Mouse (Mus musculus) embryonic facial prominence, embryonic 15.5 days (tissue): ENCODE data around the gene Myh7b. TPM values are rescaled to one million over a fixed set of nuclear protein-coding genes. Genes with fewer than 3 reads are reported as not detected.

Experiments
- ATAC-seq: fragments of 200-750 bp; cut with Nextera tagmentation; 2 replicates; pipeline ENCODE4 v1.8.0; 2017; ENCODE audit warnings: low read depth, moderate TSS enrichment; ENCODE audit not compliant: insufficient number of reproducible peaks, low FRiP score, low TSS enrichment
- H3K27ac ChIP-seq: fragments of 300-500 bp; sonication (generic); replicated peaks from 2 replicates; pipeline ENCODE4 v1.5.1; 2015; ENCODE audit warnings: mild to moderate bottlenecking, inconsistent platforms
- H3K27me3 ChIP-seq: fragments of 300-500 bp; sonication (generic); 2 replicates; pipeline ENCODE4 v1.6.1; 2015; ENCODE audit warnings: inconsistent platforms
- H3K36me3 ChIP-seq: fragments of 300-500 bp; sonication (generic); 2 replicates; pipeline ENCODE4 v1.6.1; 2015; ENCODE audit warnings: mild to moderate bottlenecking, inconsistent platforms
- H3K4me1 ChIP-seq: fragments of 300-500 bp; sonication (generic); 2 replicates; pipeline ENCODE4 v1.6.1; 2015; ENCODE audit warnings: inconsistent platforms
- H3K4me2 ChIP-seq: fragments of 300-500 bp; sonication (generic); replicated peaks from 2 replicates; pipeline ENCODE4 v1.6.1; 2015; ENCODE audit warnings: mild to moderate bottlenecking, inconsistent platforms
- H3K4me3 ChIP-seq: fragments of 300-500 bp; sonication (generic); replicated peaks from 2 replicates; pipeline ENCODE4 v1.5.1; 2015; ENCODE audit warnings: mild to moderate bottlenecking, inconsistent platforms
- H3K9ac ChIP-seq: fragments of 300-500 bp; sonication (generic); 2 replicates; pipeline ENCODE4 v1.6.1; 2015; ENCODE audit warnings: inconsistent platforms
- H3K9me3 ChIP-seq: fragments of 300-500 bp; sonication (generic); replicated peaks from 2 replicates; pipeline ENCODE4 v1.6.1; 2016; ENCODE audit warnings: inconsistent platforms
- WGBS: fragments of 180-500 bp; shearing (Covaris S2); methylation state at CpG from one replicate; pipeline ENCODE4 v1.1.7; 2015; 5-methylcytosine and 5-hydroxymethylcytosine counted together
- polyA plus RNA-seq: library from polyadenylated mRNA; unstranded; fragments of >200 nt; fragmentation: Nextera tagmentation; extraction: Ambion mirVana; gene quantifications from 2 replicates; pipeline ENCODE4 v1.2.1, GENCODE M21; 2015

Myh7b gene
- polyA plus RNA-seq: 1.7 and 2.2 TPM in 2 replicates

- no peak within 1 kb of the TSS for H3K9ac ChIP-seq
- H3K36me3 ChIP-seq: no peaks in the 10 kb centered on the region
- H3K27ac ChIP-seq: no peak within 1 kb of the TSS
- H3K4me3 ChIP-seq: no peak within 1 kb of the TSS
- H3K4me2 ChIP-seq: no peak within 1 kb of the TSS
- ATAC-seq: no peak
- peaks cover 12% of the 10 kb centered on the region for H3K4me1 ChIP-seq
- 39% methylated on average over 4 of the region's 4 CpGs for WGBS
- H3K27me3 ChIP-seq: peaks cover 8% of the 10 kb centered on the region; the same call in 1 of the 2 replicates
- H3K9me3 ChIP-seq: no peaks in the 10 kb centered on the region
Measured at GRCm38 (mm10) chr2:155610978-155611377, at the start of gene Myh7b. Myh7b (plus strand) TSS chr2:155611212.

GRCm38 (mm10) chr2:155562209-155562608, 48.8 kb upstream of the Myh7b start:
- Histone ChIP-seq H3K9ac (no peak overlapping the region), H3K4me3 (no peak overlapping the region), H3K36me3 (peaks cover 10% of the 10 kb centered on the region), H3K4me1 (no peaks in the 10 kb centered on the region), H3K27ac (no peak overlapping the region), H3K4me2 (no peak overlapping the region), H3K9me3 (no peaks in the 10 kb centered on the region), H3K27me3 (no peaks in the 10 kb centered on the region)
- ATAC-seq: no peak
- WGBS: 57% methylated on average over 1 of the region's 1 CpGs

- WGBS: 84% methylated on average over 4 of the region's 4 CpGs
- H3K27me3 ChIP-seq: no peaks in the 10 kb centered on the region
- peaks cover 15% of the 10 kb centered on the region for H3K36me3 ChIP-seq
- H3K27ac ChIP-seq: no peak overlapping the region
- no peak overlapping the region for H3K9ac ChIP-seq
- no peaks in the 10 kb centered on the region for H3K9me3 ChIP-seq
- H3K4me2 ChIP-seq: no peak overlapping the region
- ATAC-seq: no peak
- no peaks in the 10 kb centered on the region for H3K4me1 ChIP-seq
- no peak overlapping the region for H3K4me3 ChIP-seq
Measured at GRCm38 (mm10) chr2:155562934-155563333, 48.1 kb upstream of the Myh7b start.

GRCm38 (mm10) chr2:155567751-155568150, 43.3 kb upstream of the Myh7b start:
- 79% methylated on average over 5 of the region's 5 CpGs for WGBS
- no peak for ATAC-seq
- H3K4me3 ChIP-seq: no peak overlapping the region

GRCm38 (mm10) chr2:155569223-155569807, 41.7 kb upstream of the Myh7b start:
- H3K9me3 ChIP-seq: no peaks in the 10 kb centered on the region
- no peak overlapping the region for H3K4me2 ChIP-seq
- no peak overlapping the region for H3K4me3 ChIP-seq
- WGBS: 37% methylated on average over 3 of the region's 3 CpGs
- H3K27ac ChIP-seq: no peak overlapping the region
- H3K27me3 ChIP-seq: no peaks in the 10 kb centered on the region
- peaks cover 18% of the 10 kb centered on the region; the same call in 1 of the 2 replicates for H3K36me3 ChIP-seq
- H3K4me1 ChIP-seq: no peaks in the 10 kb centered on the region
- H3K9ac ChIP-seq: no peak overlapping the region
- ATAC-seq: no peak

More at GRCm38 (mm10) chr2:155567751-155568150, 43.3 kb upstream of the Myh7b start:
- H3K27ac ChIP-seq: no peak overlapping the region
- no peaks in the 10 kb centered on the region for H3K4me1 ChIP-seq
- H3K9me3 ChIP-seq: no peaks in the 10 kb centered on the region
- H3K9ac ChIP-seq: no peak overlapping the region
- H3K36me3 ChIP-seq: peaks cover 18% of the 10 kb centered on the region; the same call in 1 of the 2 replicates
- H3K27me3 ChIP-seq: no peaks in the 10 kb centered on the region
- no peak overlapping the region for H3K4me2 ChIP-seq

GRCm38 (mm10) chr2:155573001-155573400, 38.0 kb upstream of the Myh7b start:
- no peak overlapping the region for H3K4me3 ChIP-seq
- H3K36me3 ChIP-seq: 0 out of 2 replicates have a peak, but pooled peaks cover 16% of the 10 kb centered on the region
- no peaks in the 10 kb centered on the region for H3K4me1 ChIP-seq
- no peak overlapping the region for H3K9ac ChIP-seq
- no peaks in the 10 kb centered on the region for H3K27me3 ChIP-seq
- H3K4me2 ChIP-seq: no peak overlapping the region
- WGBS: 85% methylated on average over 9 of the region's 9 CpGs
- H3K9me3 ChIP-seq: no peaks in the 10 kb centered on the region
- no peak overlapping the region for H3K27ac ChIP-seq
- ATAC-seq: no peak

- Histone ChIP-seq H3K36me3 (0 out of 2 replicates have a peak, but pooled peaks cover 16% of the 10 kb centered on the region), H3K27ac (no peak overlapping the region), H3K9ac (no peak overlapping the region), H3K4me2 (no peak overlapping the region), H3K27me3 (no peaks in the 10 kb centered on the region), H3K9me3 (no peaks in the 10 kb centered on the region), H3K4me1 (no peaks in the 10 kb centered on the region), H3K4me3 (no peak overlapping the region)
- ATAC-seq: no peak
- WGBS: 93% methylated on average over 7 of the region's 7 CpGs
Measured at GRCm38 (mm10) chr2:155573996-155574395, 37.0 kb upstream of the Myh7b start.

- Histone ChIP-seq H3K27me3 (no peaks in the 10 kb centered on the region), H3K36me3 (0 out of 2 replicates have a peak, but pooled peaks cover 16% of the 10 kb centered on the region), H3K4me3 (no peak overlapping the region), H3K4me2 (no peak overlapping the region), H3K9ac (no peak overlapping the region), H3K4me1 (no peaks in the 10 kb centered on the region), H3K9me3 (no peaks in the 10 kb centered on the region), H3K27ac (no peak overlapping the region)
- ATAC-seq: no peak
- 83% methylated on average over 4 of the region's 4 CpGs for WGBS
Measured at GRCm38 (mm10) chr2:155574700-155575099, 36.3 kb upstream of the Myh7b start.

GRCm38 (mm10) chr2:155576656-155577055, 34.4 kb upstream of the Myh7b start:
- H3K4me3 ChIP-seq: no peak overlapping the region
- no peaks in the 10 kb centered on the region for H3K4me1 ChIP-seq
- no peak for ATAC-seq
- H3K27ac ChIP-seq: no peak overlapping the region
- H3K27me3 ChIP-seq: no peaks in the 10 kb centered on the region
- H3K9me3 ChIP-seq: no peaks in the 10 kb centered on the region
- no peak overlapping the region for H3K9ac ChIP-seq
- H3K4me2 ChIP-seq: no peak overlapping the region
- H3K36me3 ChIP-seq: 0 out of 2 replicates have a peak, but pooled peaks cover 16% of the 10 kb centered on the region
- 57% methylated on average over 9 of the region's 9 CpGs for WGBS

GRCm38 (mm10) chr2:155580331-155580730, 30.7 kb upstream of the Myh7b start:
- no peak for ATAC-seq
- WGBS: 83% methylated on average over 3 of the region's 3 CpGs
- no peak overlapping the region for H3K9ac ChIP-seq
- 0 out of 2 replicates have a peak, but pooled peaks cover 13% of the 10 kb centered on the region for H3K36me3 ChIP-seq
- H3K4me3 ChIP-seq: no peak overlapping the region
- no peaks in the 10 kb centered on the region for H3K4me1 ChIP-seq
- H3K9me3 ChIP-seq: no peaks in the 10 kb centered on the region
- H3K27me3 ChIP-seq: no peaks in the 10 kb centered on the region
- H3K27ac ChIP-seq: no peak overlapping the region
- no peak overlapping the region for H3K4me2 ChIP-seq

GRCm38 (mm10) chr2:155582384-155582995, 28.5 kb upstream of the Myh7b start:
- H3K27me3 ChIP-seq: no peaks in the 10 kb centered on the region
- no peaks in the 10 kb centered on the region for H3K36me3 ChIP-seq
- no peak for ATAC-seq
- no peak overlapping the region for H3K9ac ChIP-seq
- WGBS: 78% methylated on average over 4 of the region's 4 CpGs
- H3K27ac ChIP-seq: no peak overlapping the region
- H3K4me2 ChIP-seq: no peak overlapping the region
- no peak overlapping the region for H3K4me3 ChIP-seq
- no peaks in the 10 kb centered on the region for H3K4me1 ChIP-seq
- H3K9me3 ChIP-seq: no peaks in the 10 kb centered on the region
